Mouse (Mus musculus) hindbrain, embryonic 14.5 days (tissue): Measurements from ENCODE around the gene Frmd5. TPM values are rescaled to one million over a fixed set of nuclear protein-coding genes. Genes with fewer than 3 reads are reported as not detected.

Experiments used
- ATAC-seq: fragments of 200-750 bp; cut with Nextera tagmentation; 2 replicates; pipeline ENCODE4 v1.8.0; 2017; ENCODE audit warnings: moderate number of reproducible peaks, mild to moderate bottlenecking, moderate TSS enrichment, moderate library complexity; ENCODE audit not compliant: low FRiP score
- DNase-seq: peaks from one replicate; pipeline ENCODE4 v3.0.0-alpha.2; 2015; ENCODE audit warnings: low spot score
- H3K27ac ChIP-seq: fragments of 300-500 bp; sonication (generic); 2 replicates; pipeline ENCODE4 v1.5.1; 2014; ENCODE audit warnings: mild to moderate bottlenecking, moderate library complexity
- H3K27me3 ChIP-seq: fragments of 300-500 bp; sonication (generic); 2 replicates; pipeline ENCODE4 v1.6.1; 2014; ENCODE audit warnings: mild to moderate bottlenecking, low read length, mixed read lengths; ENCODE audit not compliant: control insufficient read depth, insufficient read depth
- H3K36me3 ChIP-seq: fragments of 300-500 bp; sonication (generic); replicated peaks from 2 replicates; pipeline ENCODE4 v1.6.1; 2014; ENCODE audit not compliant: control insufficient read depth, insufficient read depth
- H3K4me1 ChIP-seq: fragments of 300-500 bp; sonication (generic); replicated peaks from 2 replicates; pipeline ENCODE4 v1.6.1; 2014; ENCODE audit warnings: antibody characterized with exemption, low read length, mixed read lengths; ENCODE audit not compliant: control insufficient read depth, insufficient read depth
- H3K4me2 ChIP-seq: fragments of 300-500 bp; sonication (generic); replicated peaks from 2 replicates; pipeline ENCODE4 v1.6.1; 2014; ENCODE audit warnings: mild to moderate bottlenecking, moderate library complexity
- H3K4me3 ChIP-seq: fragments of 300-500 bp; sonication (generic); replicated peaks from 2 replicates; pipeline ENCODE4 v1.5.1; 2014; ENCODE audit warnings: mild to moderate bottlenecking, low read length
- H3K9ac ChIP-seq: fragments of 300-500 bp; sonication (generic); 2 replicates; pipeline ENCODE4 v1.6.1; 2014
- H3K9me3 ChIP-seq: fragments of 300-500 bp; sonication (generic); 2 replicates; pipeline ENCODE4 v1.6.1; 2016; ENCODE audit warnings: low read length; ENCODE audit not compliant: control insufficient read depth
- WGBS: fragments of 180-500 bp; shearing (Covaris S2); extraction: QIAGEN DNeasy Blood & Tissue Kit; methylation state at CpG from one replicate; pipeline ENCODE4 v1.1.7; 2014; 5-methylcytosine and 5-hydroxymethylcytosine counted together
- polyA plus RNA-seq: library from polyadenylated mRNA; unstranded; fragments of >200 nt; fragmentation: Nextera tagmentation; extraction: Ambion mirVana; gene quantifications from 2 replicates; pipeline ENCODE4 v1.2.1, GENCODE M21; 2014

The Frmd5 gene
- polyA plus RNA-seq, 1 experiment from 2014 or later, result 30.0 TPM

- no peak for ATAC-seq
- WGBS, result 65% methylated on average over 2 of the region's 2 CpGs
- no peaks in the 10 kb centered on the region for H3K27me3 ChIP-seq
- no peaks in the 10 kb centered on the region for H3K36me3 ChIP-seq
- no peaks in the 10 kb centered on the region for H3K9me3 ChIP-seq
- H3K4me1 ChIP-seq, result peaks cover 9% of the 10 kb centered on the region
- H3K4me2 ChIP-seq, result no peak overlapping the region
- no peak for DNase-seq
- no peak overlapping the region for H3K9ac ChIP-seq
- no peak overlapping the region for H3K27ac ChIP-seq
- H3K4me3 ChIP-seq, result no peak overlapping the region
Measured at GRCm38 (mm10) chr2:121688107-121688506, 118.8 kb downstream of the Frmd5 start.

- ATAC-seq (no peak), DNase-seq (no peak)
- no peak overlapping the region for H3K4me2 ChIP-seq
- H3K27me3 ChIP-seq, result no peaks in the 10 kb centered on the region
- no peak overlapping the region for H3K4me3 ChIP-seq
- H3K9me3 ChIP-seq, result no peaks in the 10 kb centered on the region
- H3K4me1 ChIP-seq, result no peaks in the 10 kb centered on the region; the same call in 1 of the 2 replicates
- H3K9ac ChIP-seq, result no peak overlapping the region
- WGBS, result 93% methylated on average over 8 of the region's 8 CpGs
- H3K27ac ChIP-seq, result no peak overlapping the region
- no peaks in the 10 kb centered on the region for H3K36me3 ChIP-seq
Measured at GRCm38 (mm10) chr2:121683606-121684005, 123.3 kb downstream of the Frmd5 start.

- no peak overlapping the region for H3K4me3 ChIP-seq
- DNase-seq (no peak), ATAC-seq (no peak)
- H3K27me3 ChIP-seq, result no peaks in the 10 kb centered on the region
- H3K36me3 ChIP-seq, result no peaks in the 10 kb centered on the region
- H3K4me1 ChIP-seq, result peaks cover 1% of the 10 kb centered on the region
- H3K9me3 ChIP-seq, result no peaks in the 10 kb centered on the region
- 90% methylated on average over 3 of the region's 3 CpGs for WGBS
- H3K4me2 ChIP-seq, result no peak overlapping the region
- no peak overlapping the region for H3K27ac ChIP-seq
- H3K9ac ChIP-seq, result no peak overlapping the region
Measured at GRCm38 (mm10) chr2:121682361-121682760, 124.5 kb downstream of the Frmd5 start.

- Histone ChIP-seq H3K27ac (no peak overlapping the region), H3K4me2 (no peak overlapping the region), H3K36me3 (no peaks in the 10 kb centered on the region), H3K4me1 (peaks cover 8% of the 10 kb centered on the region), H3K4me3 (no peak overlapping the region), H3K27me3 (no peaks in the 10 kb centered on the region), H3K9me3 (no peaks in the 10 kb centered on the region), H3K9ac (no peak overlapping the region)
- DNase-seq (no peak), ATAC-seq (no peak)
- WGBS, result 83% methylated on average over 7 of the region's 7 CpGs
Measured at GRCm38 (mm10) chr2:121679711-121680110, 127.2 kb downstream of the Frmd5 start.

GRCm38 (mm10) chr2:121677649-121677986, 129.3 kb downstream of the Frmd5 start:
- H3K4me3 ChIP-seq, result no peak overlapping the region
- H3K9ac ChIP-seq, result no peak overlapping the region
- H3K4me2 ChIP-seq, result no peak overlapping the region; the same call in 1 of the 2 replicates
- H3K27me3 ChIP-seq, result no peaks in the 10 kb centered on the region
- DNase-seq (no peak), ATAC-seq (no peak)
- peak overlapping the region; percentile 49 for H3K27ac ChIP-seq
- 54% methylated on average over 6 of the region's 6 CpGs for WGBS
- no peaks in the 10 kb centered on the region for H3K9me3 ChIP-seq
- H3K4me1 ChIP-seq, result peaks cover 8% of the 10 kb centered on the region
- H3K36me3 ChIP-seq, result no peaks in the 10 kb centered on the region

- H3K4me1 ChIP-seq, result peaks cover 8% of the 10 kb centered on the region
- H3K27ac ChIP-seq, result peak overlapping the region; percentile 49
- H3K4me2 ChIP-seq, result no peak overlapping the region; the same call in 1 of the 2 replicates
- H3K27me3 ChIP-seq, result no peaks in the 10 kb centered on the region
- no peaks in the 10 kb centered on the region for H3K9me3 ChIP-seq
- WGBS, result 65% methylated on average over 6 of the region's 6 CpGs
- H3K4me3 ChIP-seq, result no peak overlapping the region
- H3K9ac ChIP-seq, result no peak overlapping the region
- ATAC-seq, result no peak
- no peak for DNase-seq
- no peaks in the 10 kb centered on the region for H3K36me3 ChIP-seq
Measured at GRCm38 (mm10) chr2:121676951-121677648, 129.8 kb downstream of the Frmd5 start.

GRCm38 (mm10) chr2:121675895-121676294, 131.0 kb downstream of the Frmd5 start:
- WGBS, result 86% methylated on average over 5 of the region's 5 CpGs
- no peaks in the 10 kb centered on the region for H3K36me3 ChIP-seq
- no peak overlapping the region for H3K4me3 ChIP-seq
- no peaks in the 10 kb centered on the region for H3K27me3 ChIP-seq
- H3K9ac ChIP-seq, result no peak overlapping the region
- ATAC-seq (no peak), DNase-seq (no peak)
- H3K4me2 ChIP-seq, result no peak overlapping the region
- H3K4me1 ChIP-seq, result peaks cover 8% of the 10 kb centered on the region
- H3K27ac ChIP-seq, result no peak overlapping the region
- H3K9me3 ChIP-seq, result no peaks in the 10 kb centered on the region

GRCm38 (mm10) chr2:121675136-121675535, 131.8 kb downstream of the Frmd5 start:
- WGBS, result 88% methylated on average over 3 of the region's 3 CpGs
- DNase-seq (no peak), ATAC-seq (no peak)
- Histone ChIP-seq H3K9ac (no peak overlapping the region), H3K36me3 (no peaks in the 10 kb centered on the region), H3K27me3 (no peaks in the 10 kb centered on the region), H3K4me2 (no peak overlapping the region), H3K27ac (no peak overlapping the region), H3K9me3 (no peaks in the 10 kb centered on the region), H3K4me1 (peaks cover 8% of the 10 kb centered on the region), H3K4me3 (no peak overlapping the region)

GRCm38 (mm10) chr2:121674211-121674610, 132.7 kb downstream of the Frmd5 start:
- DNase-seq, result no peak
- WGBS, result 75% methylated on average over 8 of the region's 8 CpGs

GRCm38 (mm10) chr2:121669846-121670245, 137.0 kb downstream of the Frmd5 start:
- H3K9me3 ChIP-seq, result no peaks in the 10 kb centered on the region
- no peak for ATAC-seq
- 89% methylated on average over 6 of the region's 6 CpGs for WGBS
- H3K27me3 ChIP-seq, result no peaks in the 10 kb centered on the region
- no peaks in the 10 kb centered on the region for H3K4me1 ChIP-seq
- no peak overlapping the region for H3K4me2 ChIP-seq
- no peak for DNase-seq
- no peak overlapping the region for H3K9ac ChIP-seq
- no peak overlapping the region for H3K27ac ChIP-seq
- no peak overlapping the region for H3K4me3 ChIP-seq
- no peaks in the 10 kb centered on the region for H3K36me3 ChIP-seq

More at GRCm38 (mm10) chr2:121674211-121674610, 132.7 kb downstream of the Frmd5 start:
- Histone ChIP-seq H3K4me1 (peaks cover 8% of the 10 kb centered on the region), H3K9ac (no peak overlapping the region), H3K4me2 (no peak overlapping the region), H3K27ac (no peak overlapping the region), H3K36me3 (no peaks in the 10 kb centered on the region), H3K9me3 (no peaks in the 10 kb centered on the region), H3K27me3 (no peaks in the 10 kb centered on the region), H3K4me3 (no peak overlapping the region)
- no peak for ATAC-seq
